Mouse (Mus musculus) neural tube, embryonic 15.5 days (tissue): ENCODE data around the gene Olfr684. TPM values are rescaled to one million over a fixed set of nuclear protein-coding genes. Genes with fewer than 3 reads are reported as not detected.

Experiments used
- ATAC-seq: fragments of 200-750 bp; cut with Nextera tagmentation; 2 replicates; pipeline ENCODE4 v1.8.0; 2017; ENCODE audit warnings: mild to moderate bottlenecking, moderate TSS enrichment, moderate library complexity; ENCODE audit not compliant: low FRiP score
- H3K27ac ChIP-seq: fragments of 300-500 bp; sonication (generic); replicated peaks from 2 replicates; pipeline ENCODE4 v1.5.1; 2015; ENCODE audit warnings: mild to moderate bottlenecking, inconsistent platforms
- H3K27me3 ChIP-seq: fragments of 300-500 bp; sonication (generic); replicated peaks from 2 replicates; pipeline ENCODE4 v1.6.1; 2015; ENCODE audit warnings: inconsistent platforms
- H3K36me3 ChIP-seq: fragments of 300-500 bp; sonication (generic); 2 replicates; pipeline ENCODE4 v1.6.1; 2015; ENCODE audit warnings: inconsistent platforms
- H3K4me1 ChIP-seq: fragments of 300-500 bp; sonication (generic); 2 replicates; pipeline ENCODE4 v1.6.1; 2015; ENCODE audit warnings: inconsistent platforms
- H3K4me2 ChIP-seq: fragments of 300-500 bp; sonication (generic); 2 replicates; pipeline ENCODE4 v1.6.1; 2015; ENCODE audit warnings: inconsistent platforms, mild to moderate bottlenecking, moderate library complexity
- H3K4me3 ChIP-seq: fragments of 300-500 bp; sonication (generic); replicated peaks from 2 replicates; pipeline ENCODE4 v1.5.1; 2015; ENCODE audit warnings: mild to moderate bottlenecking, inconsistent platforms
- H3K9ac ChIP-seq: fragments of 300-500 bp; sonication (generic); replicated peaks from 2 replicates; pipeline ENCODE4 v1.6.1; 2015; ENCODE audit warnings: mild to moderate bottlenecking, inconsistent platforms
- H3K9me3 ChIP-seq: fragments of 300-500 bp; sonication (generic); replicated peaks from 2 replicates; pipeline ENCODE4 v1.6.1; 2016; ENCODE audit warnings: inconsistent platforms
- WGBS: fragments of 180-500 bp; shearing (Covaris S2); methylation state at CpG from one replicate; pipeline ENCODE4 v1.1.7; 2015; ENCODE audit warnings: mixed read lengths; 5-methylcytosine and 5-hydroxymethylcytosine counted together
- polyA plus RNA-seq: library from polyadenylated mRNA; unstranded; fragments of >200 nt; fragmentation: Nextera tagmentation; extraction: Ambion mirVana; gene quantifications from 2 replicates; pipeline ENCODE4 v1.2.1, GENCODE M21; 2015

The Olfr684 gene
- polyA plus RNA-seq, result not detected in 2 replicates

DNA sequence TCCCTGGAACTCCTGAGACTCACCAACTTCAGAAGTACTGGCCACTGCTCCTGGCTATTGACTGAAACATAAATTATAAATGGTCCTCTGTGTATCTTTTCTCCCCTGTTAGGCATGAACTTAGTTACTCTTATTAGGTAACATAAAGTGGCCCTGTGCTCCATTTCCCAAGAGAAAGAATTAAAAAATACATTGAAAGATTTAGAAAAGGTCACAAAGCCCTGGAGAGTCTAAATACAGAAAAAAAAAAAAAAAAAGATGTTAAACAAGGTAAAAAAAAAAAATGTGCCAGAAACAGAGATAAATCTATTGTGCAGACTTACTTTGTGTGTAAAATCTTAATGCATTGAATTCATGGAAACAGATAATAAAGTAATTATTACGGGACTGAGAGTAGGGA, at the start of gene Olfr684:
TSS of gene Olfr684 (minus strand) at position 101 of the 400 bp plus-strand sequence.
- H3K27me3 ChIP-seq, result no peaks in the 10 kb centered on the region
- 65% methylated on average over 1 of the region's 1 CpGs for WGBS
- no peaks in the 10 kb centered on the region for H3K36me3 ChIP-seq
- H3K9ac ChIP-seq, result no peak within 1 kb of the TSS
- no peak within 1 kb of the TSS for H3K4me3 ChIP-seq
- no peak within 1 kb of the TSS for H3K4me2 ChIP-seq
- no peak for ATAC-seq
- no peaks in the 10 kb centered on the region for H3K9me3 ChIP-seq
- H3K27ac ChIP-seq, result no peak within 1 kb of the TSS
- H3K4me1 ChIP-seq, result no peaks in the 10 kb centered on the region

- Histone ChIP-seq H3K27ac (no peak within 1 kb of the TSS), H3K4me2 (no peak within 1 kb of the TSS), H3K36me3 (no peaks in the 10 kb centered on the region), H3K4me3 (no peak within 1 kb of the TSS), H3K9ac (no peak within 1 kb of the TSS), H3K9me3 (no peaks in the 10 kb centered on the region), H3K27me3 (no peaks in the 10 kb centered on the region), H3K4me1 (no peaks in the 10 kb centered on the region)
- ATAC-seq, result no peak
These were observed 43.9 kb upstream of the Olfr684 start, which contains the start of gene Olfr686 for GRCm38 (mm10) chr7:105207385-105207784. Olfr686 (minus strand) TSS chr7:105207485.

- WGBS, result 86% methylated on average over 1 of the region's 1 CpGs
These were observed 22.5 kb upstream of the Olfr684 start, which contains the start of gene Olfr685 for GRCm38 (mm10) chr7:105185912-105186311. Olfr685 (minus strand) TSS chr7:105186012.

GRCm38 (mm10) chr7:105170773-105171172, 7.3 kb upstream of the Olfr684 start:
- no peaks in the 10 kb centered on the region for H3K4me1 ChIP-seq
- H3K27ac ChIP-seq, result no peak overlapping the region
- H3K4me2 ChIP-seq, result no peak overlapping the region
- no peak overlapping the region for H3K4me3 ChIP-seq
- no peak for ATAC-seq
- no peaks in the 10 kb centered on the region for H3K9me3 ChIP-seq
- no peaks in the 10 kb centered on the region for H3K36me3 ChIP-seq
- no peaks in the 10 kb centered on the region for H3K27me3 ChIP-seq
- H3K9ac ChIP-seq, result no peak overlapping the region
- 60% methylated on average over 4 of the region's 4 CpGs for WGBS

More at GRCm38 (mm10) chr7:105185912-105186311, 22.5 kb upstream of the Olfr684 start, which contains the start of gene Olfr685:
- H3K4me1 ChIP-seq, result no peaks in the 10 kb centered on the region
- ATAC-seq, result no peak
- H3K27ac ChIP-seq, result no peak within 1 kb of the TSS
- H3K36me3 ChIP-seq, result no peaks in the 10 kb centered on the region
- no peak within 1 kb of the TSS for H3K4me3 ChIP-seq
- H3K27me3 ChIP-seq, result no peaks in the 10 kb centered on the region
- no peaks in the 10 kb centered on the region for H3K9me3 ChIP-seq
- no peak within 1 kb of the TSS for H3K9ac ChIP-seq
- no peak within 1 kb of the TSS for H3K4me2 ChIP-seq

- 65% methylated on average over 1 of the region's 1 CpGs for WGBS
- Histone ChIP-seq H3K4me1 (no peaks in the 10 kb centered on the region), H3K4me2 (no peak within 1 kb of the TSS), H3K9me3 (no peaks in the 10 kb centered on the region), H3K27ac (no peak within 1 kb of the TSS), H3K4me3 (no peak within 1 kb of the TSS), H3K9ac (no peak within 1 kb of the TSS), H3K27me3 (no peaks in the 10 kb centered on the region), H3K36me3 (no peaks in the 10 kb centered on the region)
- no peak for ATAC-seq
These were observed 16.5 kb downstream of the Olfr684 start, which contains the start of gene Olfr683 for GRCm38 (mm10) chr7:105146912-105147311. Olfr683 (minus strand) TSS chr7:105147012.

- no peaks in the 10 kb centered on the region for H3K9me3 ChIP-seq
- H3K36me3 ChIP-seq, result no peaks in the 10 kb centered on the region
- H3K9ac ChIP-seq, result no peak overlapping the region
- WGBS, result 81% methylated on average over 2 of the region's 2 CpGs
- H3K4me3 ChIP-seq, result no peak overlapping the region
- H3K4me1 ChIP-seq, result no peaks in the 10 kb centered on the region
- H3K27me3 ChIP-seq, result no peaks in the 10 kb centered on the region
- no peak overlapping the region for H3K4me2 ChIP-seq
- ATAC-seq, result no peak
- no peak overlapping the region for H3K27ac ChIP-seq
These were observed 22.2 kb downstream of the Olfr684 start for GRCm38 (mm10) chr7:105141275-105141674.

DNA sequence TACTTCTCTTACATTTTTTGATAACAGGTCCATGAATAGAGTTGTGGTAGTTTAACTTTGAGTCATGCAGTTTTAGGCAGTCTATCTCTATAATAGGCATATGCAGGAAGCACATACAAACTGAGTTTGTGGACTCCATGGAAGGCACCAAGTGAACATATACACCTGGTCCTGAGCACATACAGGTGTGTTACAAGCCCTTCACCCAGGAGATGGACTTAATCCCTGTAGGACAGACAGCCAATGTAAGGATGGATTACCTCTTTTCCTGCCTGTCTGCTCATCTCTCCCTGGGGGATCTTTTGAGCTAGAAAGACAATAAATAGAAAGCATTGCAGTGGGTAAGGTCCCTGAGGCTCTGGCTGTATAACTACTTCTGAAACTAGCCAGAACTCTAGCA, 46.9 kb downstream of the Olfr684 start, which contains the start of gene Olfr681:
TSS of gene Olfr681 (plus strand) at position 301 of the 400 bp plus-strand sequence.
- no peaks in the 10 kb centered on the region for H3K4me1 ChIP-seq
- no peaks in the 10 kb centered on the region for H3K36me3 ChIP-seq
- ATAC-seq, result no peak
- H3K9me3 ChIP-seq, result no peaks in the 10 kb centered on the region
- H3K27me3 ChIP-seq, result no peaks in the 10 kb centered on the region
- no peak within 1 kb of the TSS for H3K27ac ChIP-seq
- no peak within 1 kb of the TSS for H3K4me2 ChIP-seq
- no peak within 1 kb of the TSS for H3K4me3 ChIP-seq
- no peak within 1 kb of the TSS for H3K9ac ChIP-seq

Other genes with a start within 250 kb of the Olfr684 start
- gene Olfr667, start 242.2 kb downstream of the Olfr684 start, polyA plus RNA-seq, result not detected in 2 replicates
- gene Olfr668, start 235.6 kb downstream of the Olfr684 start, polyA plus RNA-seq, result not detected in 2 replicates
- gene Olfr669, start 229.4 kb downstream of the Olfr684 start, polyA plus RNA-seq, result not detected in 2 replicates
- gene Olfr670, start 201.0 kb downstream of the Olfr684 start, polyA plus RNA-seq, result not detected in 2 replicates
- gene Olfr671, start 184.5 kb downstream of the Olfr684 start, polyA plus RNA-seq, result not detected in 2 replicates
- gene Olfr672, start 161.6 kb downstream of the Olfr684 start, polyA plus RNA-seq, result not detected in 2 replicates
- not detected in 2 replicates for gene Olfr675, start 135.2 kb downstream of the Olfr684 start, polyA plus RNA-seq
- not detected in 2 replicates for gene Olfr676, start 131.0 kb downstream of the Olfr684 start, polyA plus RNA-seq
- gene Olfr677, start 112.3 kb downstream of the Olfr684 start, polyA plus RNA-seq, result not detected in 2 replicates
- not detected in 2 replicates for gene Olfr678, start 99.2 kb downstream of the Olfr684 start, polyA plus RNA-seq
- gene Olfr679, start 82.4 kb downstream of the Olfr684 start, polyA plus RNA-seq, result not detected in 2 replicates
- gene Olfr680-ps1, start 70.8 kb downstream of the Olfr684 start, polyA plus RNA-seq, result not detected in 2 replicates
- not detected in 2 replicates for gene Olfr681, start 46.8 kb downstream of the Olfr684 start, polyA plus RNA-seq
- not detected in 2 replicates for gene Olfr683, start 16.6 kb downstream of the Olfr684 start, polyA plus RNA-seq
- gene Olfr685, start 22.4 kb upstream of the Olfr684 start, polyA plus RNA-seq, result not detected in 2 replicates
- gene Olfr686, start 43.8 kb upstream of the Olfr684 start, polyA plus RNA-seq, result not detected in 2 replicates
- gene Olfr688, start 124.4 kb upstream of the Olfr684 start, polyA plus RNA-seq, result not detected in 2 replicates
- gene Olfr689, start 147.5 kb upstream of the Olfr684 start, polyA plus RNA-seq, result not detected in 2 replicates
- gene Olfr690, start 170.5 kb upstream of the Olfr684 start, polyA plus RNA-seq, result not detected in 2 replicates
- gene Olfr691, start 178.6 kb upstream of the Olfr684 start, polyA plus RNA-seq, result 0.23 and 0.26 TPM in 2 replicates
- gene Olfr692, start 204.6 kb upstream of the Olfr684 start, polyA plus RNA-seq, result not detected in 2 replicates
- not detected in 2 replicates for gene Gm5901, start 211.4 kb upstream of the Olfr684 start, polyA plus RNA-seq
- 39.0 and 41.9 TPM in 2 replicates for gene Fam160a2, start 236.4 kb upstream of the Olfr684 start, polyA plus RNA-seq
- 0.08 and 0.09 TPM in 2 replicates for gene Cnga4, start 240.9 kb upstream of the Olfr684 start, polyA plus RNA-seq